Mouse (Mus musculus) embryonic stem cell, embryonic (primary cell): Measurements from ENCODE around the gene Ccdc8.

ENCODE experiments used
- CTCF ChIA-PET, 4 experiments: fragments of 300-600 bp in 2 of 4; fragments of 350-600 bp in 2 of 4; sonication (Branson Sonifier 250); formaldehyde crosslinking; loops; one replicate each; lab custom pipeline; 2022; ENCODE audit warnings: inconsistent platforms in 2 of 4; lab: Charles Lee
- POLR2A ChIA-PET, 4 experiments: fragments of 300-600 bp in 2 of 4; fragments of 350-600 bp in 2 of 4; sonication (Branson Sonifier 250); formaldehyde crosslinking; loops; one replicate each; lab custom pipeline; 2022; ENCODE audit warnings: antibody characterized with exemption in 4 of 4, inconsistent platforms in 1 of 4; lab: Charles Lee

Gene Ccdc8

GRCm38 (mm10) chr7:16992451-16992807, at the start of gene Ccdc8:
TSS of gene Ccdc8 (plus strand) at chr7:16992708.
- CTCF ChIA-PET, result interaction anchor here in 1 of 4 experiments (1.3 kb wide), 1 partner anchor 55 kb away, joined by 5 read pairs; no protein-coding TSS in a partner anchor
- POLR2A ChIA-PET, result no interaction called here

- ChIA-PET POLR2A (interaction anchor here in 1 of 4 experiments (1.9 kb wide), 1 partner anchor 10 kb away, joined by 4 read pairs; no protein-coding TSS in a partner anchor), CTCF (interaction anchor here in 2 of 4 experiments (1.6 to 6.0 kb wide), 2 partner anchors 10 kb away, joined by 3 to 47 read pairs; no protein-coding TSS in a partner anchor)
Measured at GRCm38 (mm10) chr7:16942861-16943260, 49.6 kb upstream of the Ccdc8 start.

GRCm38 (mm10) chr7:16944061-16944807, 48.3 kb upstream of the Ccdc8 start, which contains the start of gene Pnmal2:
TSS of gene Pnmal2 (plus strand) at chr7:16944682.
- CTCF ChIA-PET, result interaction anchor here (0.6 to 6.0 kb wide), 20 partner anchors 9 to 122 kb away, joined by 3 to 47 read pairs (median 3); partner anchors contain the start of genes Gm42372 (in 1 of the 4) and Gng8 (in 1 of the 4)
- POLR2A ChIA-PET, result interaction anchor here (0.6 to 2.2 kb wide), 19 partner anchors 9 to 152 kb away, joined by 3 to 12 read pairs (median 4); partner anchors contain the start of gene Pnmal1 (in 1 of the 4)

- ChIA-PET POLR2A (interaction anchor here (0.6 to 2.2 kb wide), 20 partner anchors 9 to 153 kb away, joined by 3 to 12 read pairs (median 4); partner anchors contain the start of gene Pnmal1 (in 1 of the 4)), CTCF (interaction anchor here (0.6 to 6.0 kb wide), 19 partner anchors 8 to 121 kb away, joined by 3 to 47 read pairs (median 4); partner anchors contain the start of gene Gm42372 (in 1 of the 4))
Measured at GRCm38 (mm10) chr7:16944808-16945315, 47.6 kb upstream of the Ccdc8 start.

GRCm38 (mm10) chr7:16945419-16945818, 47.1 kb upstream of the Ccdc8 start:
- ChIA-PET POLR2A (interaction anchor here in 3 of 4 experiments (0.9 to 2.2 kb wide), 13 partner anchors 10 to 153 kb away, joined by 3 to 12 read pairs (median 4); partner anchors contain the start of gene Pnmal1 (in 1 of the 3)), CTCF (interaction anchor here in 3 of 4 experiments (0.6 to 6.0 kb wide), 13 partner anchors 8 to 111 kb away, joined by 3 to 47 read pairs (median 4); no protein-coding TSS in a partner anchor)

- POLR2A ChIA-PET, result interaction anchor here in 2 of 4 experiments (0.6 to 1.5 kb wide), 4 partner anchors 14 to 105 kb away, joined by 3 to 6 read pairs (median 3); no protein-coding TSS in a partner anchor
- CTCF ChIA-PET, result interaction anchor here in 3 of 4 experiments (0.9 to 6.0 kb wide), 15 partner anchors 10 to 127 kb away, joined by 3 to 47 read pairs (median 4); partner anchors contain the start of gene Psg16 (in 1 of the 3)
Measured at GRCm38 (mm10) chr7:16946441-16947348, 45.8 kb upstream of the Ccdc8 start.

- CTCF ChIA-PET, result interaction anchor here in 3 of 4 experiments (0.5 to 6.0 kb wide), 11 partner anchors 8 to 119 kb away, joined by 3 to 47 read pairs (median 4); partner anchors contain the start of gene Gng8 (in 1 of the 3)
- POLR2A ChIA-PET, result interaction anchor here in 3 of 4 experiments (0.7 to 4.8 kb wide), 3 partner anchors 20 to 47 kb away, joined by 3 to 24 read pairs (median 4); no protein-coding TSS in a partner anchor
Measured at GRCm38 (mm10) chr7:16947349-16947895, 45.1 kb upstream of the Ccdc8 start.

GRCm38 (mm10) chr7:16947959-16948361, 44.5 kb upstream of the Ccdc8 start:
- ChIA-PET POLR2A (interaction anchor here in 2 of 4 experiments (1.0 to 4.8 kb wide), 2 partner anchors 46 to 47 kb away, joined by 4 to 24 read pairs; no protein-coding TSS in a partner anchor), CTCF (interaction anchor here in 3 of 4 experiments (0.5 to 6.0 kb wide), 10 partner anchors 9 to 118 kb away, joined by 3 to 47 read pairs (median 4); partner anchors contain the start of gene Gng8 (in 1 of the 3))

GRCm38 (mm10) chr7:16948923-16949458, 43.5 kb upstream of the Ccdc8 start:
- POLR2A ChIA-PET, result interaction anchor here in 2 of 4 experiments (1.4 to 4.8 kb wide), 2 partner anchors 18 to 46 kb away, joined by 3 to 24 read pairs; no protein-coding TSS in a partner anchor

GRCm38 (mm10) chr7:16949908-16950841, 42.3 kb upstream of the Ccdc8 start:
- ChIA-PET CTCF (interaction anchor here (0.5 to 5.2 kb wide), 46 partner anchors 10 to 1046 kb away, joined by 3 to 111 read pairs (median 6); partner anchors contain the start of genes Pnmal1 (in 2 of the 4), Calm3 (in 1 of the 4), Dact3 (in 1 of the 4) and Gng8 (in 1 of the 4)), POLR2A (interaction anchor here in 3 of 4 experiments (0.7 to 4.8 kb wide), 16 partner anchors 15 to 1000 kb away, joined by 3 to 24 read pairs (median 4); partner anchors contain the start of gene Gng8 (in 1 of the 3))

More at GRCm38 (mm10) chr7:16948923-16949458, 43.5 kb upstream of the Ccdc8 start:
- CTCF ChIA-PET, result interaction anchor here (0.6 to 5.2 kb wide), 12 partner anchors 8 to 138 kb away, joined by 3 to 111 read pairs (median 10); partner anchors contain the start of gene Gng8 (in 1 of the 4)

- POLR2A ChIA-PET, result interaction anchor here in 3 of 4 experiments (0.5 to 4.8 kb wide), 19 partner anchors 9 to 332 kb away, joined by 3 to 24 read pairs (median 4); partner anchors contain the start of gene Gng8 (in 1 of the 3)
- CTCF ChIA-PET, result interaction anchor here (0.5 to 5.2 kb wide), 51 partner anchors 9 to 262 kb away, joined by 3 to 111 read pairs (median 5); partner anchors contain the start of genes Gng8 (in 2 of the 4), Pnmal1 (in 2 of the 4), Psg16 (in 2 of the 4) and Calm3 (in 1 of the 4)
Measured at GRCm38 (mm10) chr7:16950861-16951635, 41.5 kb upstream of the Ccdc8 start.

GRCm38 (mm10) chr7:16953776-16954175, 38.7 kb upstream of the Ccdc8 start:
- ChIA-PET CTCF (interaction anchor here in 2 of 4 experiments (0.6 to 4.9 kb wide), 2 partner anchors 48 to 112 kb away, joined by 4 to 111 read pairs; no protein-coding TSS in a partner anchor), POLR2A (interaction anchor here in 1 of 4 experiments (0.7 kb wide), 1 partner anchor 100 kb away, joined by 3 read pairs; no protein-coding TSS in a partner anchor)

GRCm38 (mm10) chr7:16955712-16956111, 36.8 kb upstream of the Ccdc8 start:
- POLR2A ChIA-PET, result interaction anchor here in 3 of 4 experiments (0.6 to 0.7 kb wide), 4 partner anchors 32 to 108 kb away, joined by 3 to 5 read pairs (median 4); no protein-coding TSS in a partner anchor
- CTCF ChIA-PET, result interaction anchor here in 3 of 4 experiments (0.5 to 1.2 kb wide), 9 partner anchors 11 to 261 kb away, joined by 3 to 5 read pairs (median 3); no protein-coding TSS in a partner anchor
